Mouse (Mus musculus): ENCODE data around the gene Pfkm. TPM values are rescaled to one million over a fixed set of nuclear protein-coding genes. Genes with fewer than 3 reads are reported as not detected.

Pfkm gene
- polyA plus RNA-seq, 1 experiment, result 391 TPM

DNA sequence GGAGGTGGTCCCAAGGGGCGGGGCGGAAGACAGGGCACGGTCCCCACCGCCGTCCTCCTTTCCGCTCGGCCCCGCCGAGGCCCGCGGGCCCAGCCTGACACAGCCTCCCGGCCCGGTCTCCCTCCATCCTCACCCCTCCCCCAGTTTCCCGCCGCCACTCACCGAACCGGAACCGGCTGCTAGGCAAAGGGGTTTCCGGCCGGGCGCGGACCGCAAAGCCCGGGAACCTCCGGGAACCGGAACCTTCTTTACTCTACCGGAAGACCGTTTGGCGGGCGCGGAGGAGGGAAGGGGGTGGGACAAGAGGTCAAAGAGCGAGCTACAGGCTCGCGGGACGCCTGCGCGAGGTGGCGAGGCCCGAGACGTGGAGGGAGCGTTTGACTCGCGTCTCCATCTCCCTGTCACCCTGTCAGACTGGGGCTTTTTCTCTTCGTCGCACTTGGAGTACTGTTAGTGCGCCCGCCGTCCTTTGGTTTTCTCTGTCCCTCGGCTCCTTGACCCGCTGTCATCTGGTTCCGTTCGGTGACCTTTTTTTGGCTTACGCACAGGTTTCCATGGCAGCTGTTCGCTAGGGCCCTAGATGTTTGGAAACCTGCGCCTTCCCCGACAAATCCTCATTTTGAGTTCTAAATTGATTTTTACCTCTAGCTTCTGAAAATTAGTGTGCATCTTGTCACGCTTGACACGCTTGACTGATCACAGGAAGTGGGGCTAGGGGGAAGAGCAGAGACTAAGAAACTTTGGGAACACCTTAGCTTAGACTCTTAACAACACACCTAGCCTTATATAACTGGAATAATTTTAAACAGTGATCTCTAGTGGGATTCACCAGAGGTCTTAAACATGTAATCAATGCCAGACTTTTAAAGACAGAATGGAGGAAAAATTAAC is 977 bp downstream of the Pfkm start, which contains the start of gene Senp1:
TSS of gene Senp1 (minus strand) at position 624 of the 891 bp plus-strand sequence.
- TF ChIP-seq CTCF (IDR thresholded peaks at IDR 0.05; ENCODE audit: extremely low read depth, insufficient read depth, low read length) (no peak), POLR2A (IDR thresholded peaks at IDR 0.05; ENCODE audit: extremely low read depth, insufficient read depth, low read length) (peak; percentile 66)
- Histone ChIP-seq H3K4me1 (ENCODE audit: control insufficient read depth, insufficient read depth, low read length) (no peaks in the 10 kb centered on the region), H3K4me3 (ENCODE audit: insufficient read depth, low read length) (peak within 1 kb of the TSS; percentile 57), H3K27ac (ENCODE audit: insufficient read depth, low read length) (peak within 1 kb of the TSS; percentile 84)

DNA sequence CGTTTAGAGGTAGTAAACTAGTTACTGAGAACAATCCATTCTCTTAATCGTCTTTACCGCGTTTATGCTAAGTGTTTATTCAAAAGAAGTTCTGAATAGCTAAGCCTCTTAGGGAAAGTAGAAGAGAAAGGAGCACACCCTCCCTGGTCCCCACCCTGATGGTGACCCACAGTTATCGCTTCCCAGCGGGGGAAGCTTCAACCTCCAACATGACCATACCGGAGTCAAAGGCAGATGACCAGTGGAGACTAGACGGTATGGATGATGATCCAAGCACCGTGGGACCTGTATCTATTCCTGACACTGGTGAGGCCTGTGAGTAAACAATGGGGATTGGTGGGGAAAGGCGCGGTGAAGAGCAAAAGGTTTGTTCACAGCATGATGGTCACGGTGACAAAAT is 2.5 kb downstream of the Pfkm start:
- Histone ChIP-seq H3K4me3 (ENCODE audit: insufficient read depth, low read length) (no peak overlapping the region), H3K4me1 (ENCODE audit: control insufficient read depth, insufficient read depth, low read length) (no peaks in the 10 kb centered on the region), H3K27ac (ENCODE audit: insufficient read depth, low read length) (no peak overlapping the region)
- TF ChIP-seq CTCF (IDR thresholded peaks at IDR 0.05; ENCODE audit: extremely low read depth, insufficient read depth, low read length) (no peak), POLR2A (IDR thresholded peaks at IDR 0.05; ENCODE audit: extremely low read depth, insufficient read depth, low read length) (no peak)

DNA sequence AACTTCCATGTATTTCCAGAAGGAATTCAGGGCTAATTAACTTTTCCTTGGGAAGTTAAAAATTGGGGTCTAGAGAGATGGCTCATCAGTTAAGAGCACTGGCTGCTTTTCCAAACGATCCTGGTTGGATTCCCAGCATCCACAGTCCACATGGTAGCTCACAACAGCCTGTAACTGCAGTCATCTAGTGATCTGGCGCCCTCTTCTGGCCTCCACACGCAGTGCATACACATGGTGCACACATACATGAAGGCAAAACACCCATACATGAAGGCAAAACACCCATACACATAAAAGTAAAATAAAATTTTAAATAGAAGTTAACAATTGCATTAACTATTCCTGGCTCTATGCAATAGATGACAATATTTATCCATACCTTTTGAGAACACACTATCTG is 4.6 kb downstream of the Pfkm start:
- Histone ChIP-seq H3K27ac (ENCODE audit: insufficient read depth, low read length) (no peak overlapping the region), H3K4me1 (ENCODE audit: control insufficient read depth, insufficient read depth, low read length) (no peaks in the 10 kb centered on the region), H3K4me3 (ENCODE audit: insufficient read depth, low read length) (no peak overlapping the region)
- TF ChIP-seq POLR2A (IDR thresholded peaks at IDR 0.05; ENCODE audit: extremely low read depth, insufficient read depth, low read length) (no peak), CTCF (IDR thresholded peaks at IDR 0.05; ENCODE audit: extremely low read depth, insufficient read depth, low read length) (no peak)

DNA sequence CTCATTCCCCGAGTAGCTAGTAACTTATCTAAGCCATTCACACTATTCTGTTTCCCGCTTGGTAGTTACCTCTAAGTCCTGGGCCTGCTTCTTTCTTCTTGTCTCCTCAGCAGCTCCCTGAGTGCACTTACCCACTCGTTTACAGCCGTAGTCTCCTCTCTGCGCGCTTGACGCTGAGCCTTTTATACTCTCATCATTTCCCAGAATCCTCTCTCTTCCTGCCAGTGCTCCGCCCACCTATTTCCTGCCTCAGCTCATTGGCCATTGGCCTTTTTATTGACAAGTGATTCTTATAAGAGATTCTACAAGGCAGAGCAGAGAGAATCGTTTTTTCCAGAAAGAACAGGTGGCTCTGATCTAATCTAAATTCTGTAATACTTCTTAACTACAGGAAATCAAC is 6.1 kb downstream of the Pfkm start:
- Histone ChIP-seq H3K4me1 (ENCODE audit: control insufficient read depth, insufficient read depth, low read length) (no peaks in the 10 kb centered on the region), H3K4me3 (ENCODE audit: insufficient read depth, low read length) (no peak overlapping the region), H3K27ac (ENCODE audit: insufficient read depth, low read length) (no peak overlapping the region)
- TF ChIP-seq CTCF (IDR thresholded peaks at IDR 0.05; ENCODE audit: extremely low read depth, insufficient read depth, low read length) (no peak), POLR2A (IDR thresholded peaks at IDR 0.05; ENCODE audit: extremely low read depth, insufficient read depth, low read length) (no peak)

DNA sequence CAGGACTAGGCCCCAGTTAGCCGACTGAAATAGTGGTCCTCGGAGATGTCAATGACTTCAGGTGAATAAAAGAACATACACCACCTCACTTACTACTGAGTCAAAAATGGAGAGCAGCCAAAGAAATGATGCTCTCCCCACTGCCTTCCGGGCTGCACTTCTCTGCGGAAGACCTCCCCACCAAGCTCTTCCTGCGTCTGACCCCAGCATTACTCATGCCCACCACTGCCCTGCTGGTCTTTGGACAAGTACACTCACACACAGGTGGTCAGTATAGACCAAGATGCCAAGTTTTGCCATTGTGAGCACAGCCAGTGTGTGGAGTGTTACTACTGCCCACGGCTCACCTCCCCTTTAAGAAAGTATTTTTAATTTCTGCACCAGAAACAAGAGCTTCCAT is 10.0 kb downstream of the Pfkm start:
- H3K4me3 ChIP-seq (ENCODE audit: insufficient read depth, low read length), result no peak overlapping the region
- TF ChIP-seq CTCF (IDR thresholded peaks at IDR 0.05; ENCODE audit: extremely low read depth, insufficient read depth, low read length) (no peak), POLR2A (IDR thresholded peaks at IDR 0.05; ENCODE audit: extremely low read depth, insufficient read depth, low read length) (no peak)
- H3K4me1 ChIP-seq (ENCODE audit: control insufficient read depth, insufficient read depth, low read length), result no peaks in the 10 kb centered on the region
- H3K27ac ChIP-seq (ENCODE audit: insufficient read depth, low read length), result no peak overlapping the region

DNA sequence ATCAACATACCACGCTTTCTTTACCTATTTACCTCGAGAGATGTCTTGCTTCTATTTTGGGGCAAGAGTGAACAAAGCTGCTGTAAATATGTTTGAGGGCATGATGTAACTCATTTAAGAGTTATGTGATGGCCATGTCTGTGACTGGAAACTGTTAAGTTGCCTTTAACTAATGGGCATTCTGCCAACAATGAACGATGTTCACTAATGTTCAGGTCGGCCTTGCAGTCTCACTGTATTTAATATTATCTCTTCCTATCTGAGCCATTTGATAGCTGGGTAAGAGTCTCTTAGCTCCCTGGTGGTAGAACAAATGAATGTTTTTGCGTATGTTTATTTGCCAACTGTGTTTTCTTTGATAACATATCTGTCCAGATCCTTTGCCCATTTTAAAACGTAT is 14.1 kb downstream of the Pfkm start:
- Histone ChIP-seq H3K4me3 (ENCODE audit: insufficient read depth, low read length) (no peak overlapping the region), H3K4me1 (ENCODE audit: control insufficient read depth, insufficient read depth, low read length) (peaks cover 9% of the 10 kb centered on the region), H3K27ac (ENCODE audit: insufficient read depth, low read length) (no peak overlapping the region)
- no peak for TF ChIP-seq POLR2A (IDR thresholded peaks at IDR 0.05; ENCODE audit: extremely low read depth, insufficient read depth, low read length)
- TF ChIP-seq CTCF (IDR thresholded peaks at IDR 0.05; ENCODE audit: extremely low read depth, insufficient read depth, low read length), result no peak

DNA sequence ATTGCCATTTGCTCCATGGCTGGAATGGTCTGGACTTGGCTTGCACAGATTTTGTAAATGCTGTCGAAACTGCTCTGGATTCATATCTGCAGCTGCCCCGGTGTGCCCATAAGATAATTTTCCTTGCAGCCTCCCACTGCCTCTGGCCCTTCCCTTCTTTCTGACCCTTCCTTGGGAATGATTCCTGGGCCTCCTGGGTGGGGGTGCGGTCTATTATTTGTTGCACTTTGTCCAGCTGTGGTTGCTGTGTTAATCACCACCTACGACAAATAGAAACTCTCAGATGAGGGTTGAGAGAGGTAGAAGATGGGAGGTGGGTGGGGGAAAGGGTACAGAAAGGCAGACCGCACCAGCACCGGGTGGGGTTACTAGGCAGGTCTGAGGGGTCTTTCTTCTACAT is 14.8 kb downstream of the Pfkm start:
- Histone ChIP-seq H3K27ac (ENCODE audit: insufficient read depth, low read length) (no peak overlapping the region), H3K4me1 (ENCODE audit: control insufficient read depth, insufficient read depth, low read length) (peaks cover 10% of the 10 kb centered on the region), H3K4me3 (ENCODE audit: insufficient read depth, low read length) (no peak overlapping the region)
- no peak for TF ChIP-seq POLR2A (IDR thresholded peaks at IDR 0.05; ENCODE audit: extremely low read depth, insufficient read depth, low read length)
- TF ChIP-seq CTCF (IDR thresholded peaks at IDR 0.05; ENCODE audit: extremely low read depth, insufficient read depth, low read length), result no peak

DNA sequence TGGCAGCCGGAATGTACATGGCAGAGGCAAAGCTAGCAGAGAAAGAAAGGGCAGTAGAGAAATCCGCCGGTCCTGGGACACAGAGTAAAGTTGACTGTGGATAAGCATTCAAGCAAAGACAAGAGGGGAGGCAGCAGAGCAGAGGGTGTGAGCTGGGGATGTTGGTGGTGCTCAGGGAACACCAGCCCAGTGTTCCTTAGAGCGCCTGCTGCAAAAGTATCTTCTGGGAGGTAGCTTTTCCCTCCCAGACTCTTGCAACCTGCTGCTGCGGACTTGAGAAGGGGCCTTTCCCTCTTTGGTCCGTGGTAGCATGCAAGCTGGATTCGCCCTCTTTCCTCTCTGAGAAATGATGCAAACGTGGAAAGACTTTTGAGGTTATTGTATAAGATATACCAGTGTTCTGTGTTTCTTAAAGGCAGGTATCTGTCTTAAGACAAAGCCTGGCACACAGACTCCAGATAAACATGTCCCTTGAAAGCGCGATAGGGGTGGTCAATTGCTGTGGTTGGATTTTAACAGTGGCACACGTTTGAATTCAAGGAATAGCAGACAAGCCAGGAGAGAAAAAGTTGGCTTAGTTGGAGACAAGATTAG is 15.4 kb downstream of the Pfkm start:
- Histone ChIP-seq H3K4me1 (ENCODE audit: control insufficient read depth, insufficient read depth, low read length) (peaks cover 10% of the 10 kb centered on the region), H3K4me3 (ENCODE audit: insufficient read depth, low read length) (peak overlapping the region; percentile 95), H3K27ac (ENCODE audit: insufficient read depth, low read length) (no peak overlapping the region)
- TF ChIP-seq CTCF (IDR thresholded peaks at IDR 0.05; ENCODE audit: extremely low read depth, insufficient read depth, low read length) (no peak), POLR2A (IDR thresholded peaks at IDR 0.05; ENCODE audit: extremely low read depth, insufficient read depth, low read length) (no peak)

DNA sequence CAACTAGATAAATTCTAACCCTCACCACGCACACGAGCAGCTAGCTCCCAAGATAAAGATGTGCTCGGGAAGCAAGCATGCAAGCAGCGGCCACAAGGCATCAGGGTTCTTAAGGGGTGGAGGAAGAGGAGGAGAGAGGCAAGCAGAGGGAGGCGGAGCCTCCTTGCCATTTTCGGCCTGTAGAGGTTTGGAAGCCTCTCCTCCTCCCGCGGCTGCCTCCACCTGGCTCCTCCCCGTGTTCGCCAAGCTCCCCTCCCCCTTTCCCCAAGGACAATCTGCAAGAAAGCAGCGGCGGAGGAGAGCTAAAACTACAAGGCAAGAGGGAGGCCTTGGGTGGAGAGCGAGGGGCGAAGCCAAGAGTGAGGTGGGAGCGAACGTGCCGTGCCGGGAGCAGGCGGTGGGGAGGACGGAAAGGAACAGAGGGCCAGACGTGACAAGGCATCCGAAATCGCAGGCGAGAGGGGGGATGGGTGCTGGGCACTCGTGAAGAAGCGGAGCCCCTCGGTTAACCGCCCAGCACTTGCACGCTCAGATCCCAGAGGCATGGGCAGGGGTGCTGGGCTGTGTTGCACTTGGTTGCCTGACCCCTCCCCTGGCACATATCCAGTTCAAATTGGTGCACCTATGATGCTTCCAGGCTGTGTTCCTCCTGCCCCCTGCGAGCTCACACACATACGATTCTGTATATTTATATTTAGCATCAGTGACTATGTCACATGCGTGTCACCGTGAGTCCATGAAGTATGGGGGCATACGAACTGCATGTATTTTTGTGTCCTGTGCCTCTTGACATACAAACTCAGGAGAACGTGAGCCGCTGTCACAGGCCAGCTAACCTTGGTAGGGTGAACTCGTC is 16.1 kb downstream of the Pfkm start:
- Histone ChIP-seq H3K27ac (ENCODE audit: insufficient read depth, low read length) (peak overlapping the region; percentile 86), H3K4me1 (ENCODE audit: control insufficient read depth, insufficient read depth, low read length) (peaks cover 10% of the 10 kb centered on the region), H3K4me3 (ENCODE audit: insufficient read depth, low read length) (peak overlapping the region; percentile 95)
- TF ChIP-seq CTCF (IDR thresholded peaks at IDR 0.05; ENCODE audit: extremely low read depth, insufficient read depth, low read length) (no peak), POLR2A (IDR thresholded peaks at IDR 0.05; ENCODE audit: extremely low read depth, insufficient read depth, low read length) (peak; percentile 87)

Measured in cortical plate, adult 2 months (tissue).